Mouse (Mus musculus): ENCODE measurements around the gene Strn. TPM values are rescaled to one million over a fixed set of nuclear protein-coding genes. Genes with fewer than 3 reads are reported as not detected.
"Not testable (repeated sequence)": the region's sequence is repeated elsewhere in the genome, so short reads cannot be mapped to it uniquely, and the experiment has no call there.

The Strn gene
- polyA plus RNA-seq, 1 experiment from 2014 or later, result 2.2 TPM

DNA sequence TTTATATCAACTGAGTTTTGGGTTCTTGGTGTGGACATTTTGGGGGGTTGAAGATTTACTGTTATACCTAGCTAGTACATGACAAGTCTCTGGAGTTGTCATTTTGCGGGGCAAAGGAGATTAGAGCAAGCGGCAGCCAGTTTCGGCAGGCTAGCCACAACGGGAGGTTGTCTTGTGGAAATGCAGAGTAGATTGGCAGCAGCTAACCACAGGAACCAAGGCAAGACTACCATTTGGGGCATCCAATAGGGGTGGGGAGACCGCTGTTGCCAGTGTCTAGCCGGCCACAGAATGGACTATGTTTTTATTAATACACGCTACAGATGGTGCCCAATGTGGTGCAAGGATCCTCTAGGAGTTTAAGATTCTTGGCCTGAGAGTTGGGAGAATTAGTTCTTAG lies 28.6 kb downstream of the Strn start:
- H3K4me2 ChIP-seq, result no peak overlapping the region
- WGBS (ENCODE audit: insufficient replicate concordance), result 37% methylated on average over 7 of the region's 7 CpGs
- H3K27me3 ChIP-seq, result no peaks in the 10 kb centered on the region
- ATAC-seq (ENCODE audit: insufficient read depth), result no peak
- H3K4me1 ChIP-seq (replicated peaks), result no peaks in the 10 kb centered on the region
- no peaks in the 10 kb centered on the region for H3K9me3 ChIP-seq (replicated peaks)
- H3K27ac ChIP-seq (replicated peaks), result no peak overlapping the region
- no peak overlapping the region for H3K9ac ChIP-seq
- H3K36me3 ChIP-seq (replicated peaks), result peaks cover 8% of the 10 kb centered on the region; the same call in 1 of the 2 replicates
- no peak overlapping the region for H3K4me3 ChIP-seq (replicated peaks)

DNA sequence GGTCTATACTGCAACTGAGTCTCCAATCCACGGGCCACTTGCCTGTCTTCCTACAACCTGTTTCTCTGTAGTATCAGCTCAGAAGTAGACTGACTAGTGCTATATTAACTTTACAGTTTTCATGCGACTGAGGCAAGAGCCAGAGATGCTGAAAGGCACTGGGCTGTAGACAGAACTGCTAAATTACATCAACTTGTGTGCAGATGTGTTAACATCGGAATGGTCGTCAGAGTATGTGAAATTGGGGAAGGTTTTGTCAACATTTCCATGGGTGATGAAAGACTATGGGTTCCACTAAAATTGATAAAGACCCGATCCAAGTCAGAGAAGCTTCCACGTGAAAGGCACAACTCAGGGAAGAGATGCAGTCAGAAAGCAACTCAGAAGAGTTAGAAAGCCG lies 34.0 kb downstream of the Strn start:
- 0 out of 2 replicates have a peak, but pooled peaks cover 3% of the 10 kb centered on the region for H3K4me1 ChIP-seq (replicated peaks)
- no peaks in the 10 kb centered on the region for H3K27me3 ChIP-seq
- H3K4me2 ChIP-seq, result no peak overlapping the region
- no peak for ATAC-seq (ENCODE audit: insufficient read depth)
- no peaks in the 10 kb centered on the region for H3K9me3 ChIP-seq (replicated peaks)
- no peak overlapping the region for H3K27ac ChIP-seq (replicated peaks)
- 73% methylated on average over 7 of the region's 7 CpGs for WGBS (ENCODE audit: insufficient replicate concordance)
- H3K9ac ChIP-seq, result no peak overlapping the region
- peaks cover 8% of the 10 kb centered on the region; the same call in 1 of the 2 replicates for H3K36me3 ChIP-seq (replicated peaks)
- no peak overlapping the region for H3K4me3 ChIP-seq (replicated peaks)

DNA sequence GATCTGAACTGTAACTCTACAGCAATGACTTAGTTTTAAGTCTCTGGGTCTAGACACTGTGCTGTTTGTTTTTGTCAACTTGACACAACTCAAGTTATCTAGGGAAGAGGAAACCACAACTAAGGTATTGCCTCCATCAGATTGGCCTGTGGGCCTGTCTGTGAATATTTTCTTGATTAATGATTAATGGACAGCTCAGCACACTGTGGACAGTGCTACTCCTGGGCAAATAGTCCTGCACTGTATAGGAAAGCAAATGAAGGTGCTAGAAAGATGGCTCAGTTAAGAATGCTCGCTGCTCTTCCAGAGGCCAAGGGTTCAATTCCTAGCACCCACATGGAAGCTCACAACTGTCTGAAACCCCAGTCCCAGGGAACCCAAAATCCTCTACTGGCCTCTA lies 38.0 kb downstream of the Strn start:
- H3K27me3 ChIP-seq, result no peaks in the 10 kb centered on the region
- H3K9me3 ChIP-seq (replicated peaks), result no peaks in the 10 kb centered on the region
- peak; percentile 62 for ATAC-seq (ENCODE audit: insufficient read depth)
- H3K9ac ChIP-seq, result no peak overlapping the region
- peaks cover 15% of the 10 kb centered on the region for H3K4me1 ChIP-seq (replicated peaks)
- 48% methylated on average over 1 of the region's 1 CpGs for WGBS (ENCODE audit: insufficient replicate concordance)
- H3K36me3 ChIP-seq (replicated peaks), result 0 out of 2 replicates have a peak, but pooled peaks cover 3% of the 10 kb centered on the region
- no peak overlapping the region for H3K27ac ChIP-seq (replicated peaks)
- no peak overlapping the region for H3K4me2 ChIP-seq
- no peak overlapping the region for H3K4me3 ChIP-seq (replicated peaks)

DNA sequence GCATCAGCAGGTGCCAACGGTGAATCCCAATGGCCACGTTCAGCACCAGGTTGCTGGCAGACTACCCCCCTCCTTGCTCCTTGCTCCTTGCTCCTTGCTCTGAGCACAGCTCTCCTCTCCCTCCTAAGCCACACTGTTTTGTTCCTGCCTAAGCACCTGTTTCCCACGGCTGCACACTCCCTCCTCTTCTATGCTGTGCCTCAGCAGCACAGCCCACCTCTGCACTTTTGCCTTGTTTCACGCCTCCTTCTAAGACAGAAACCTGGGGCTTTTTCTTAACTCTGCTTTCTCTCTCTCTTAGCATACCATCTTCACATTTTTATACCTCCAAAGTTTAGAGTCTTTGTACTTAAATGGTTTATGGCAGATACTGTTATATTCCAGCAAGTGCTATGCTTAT lies 39.5 kb downstream of the Strn start:
- Histone ChIP-seq H3K4me1 (replicated peaks) (peaks cover 15% of the 10 kb centered on the region), H3K4me3 (replicated peaks) (no peak overlapping the region), H3K9me3 (replicated peaks) (no peaks in the 10 kb centered on the region), H3K9ac (no peak overlapping the region), H3K27me3 (no peaks in the 10 kb centered on the region), H3K36me3 (replicated peaks) (no peaks in the 10 kb centered on the region), H3K4me2 (no peak overlapping the region), H3K27ac (replicated peaks) (no peak overlapping the region)
- no peak for ATAC-seq (ENCODE audit: insufficient read depth)
- WGBS (ENCODE audit: insufficient replicate concordance), result 72% methylated on average over 4 of the region's 4 CpGs

DNA sequence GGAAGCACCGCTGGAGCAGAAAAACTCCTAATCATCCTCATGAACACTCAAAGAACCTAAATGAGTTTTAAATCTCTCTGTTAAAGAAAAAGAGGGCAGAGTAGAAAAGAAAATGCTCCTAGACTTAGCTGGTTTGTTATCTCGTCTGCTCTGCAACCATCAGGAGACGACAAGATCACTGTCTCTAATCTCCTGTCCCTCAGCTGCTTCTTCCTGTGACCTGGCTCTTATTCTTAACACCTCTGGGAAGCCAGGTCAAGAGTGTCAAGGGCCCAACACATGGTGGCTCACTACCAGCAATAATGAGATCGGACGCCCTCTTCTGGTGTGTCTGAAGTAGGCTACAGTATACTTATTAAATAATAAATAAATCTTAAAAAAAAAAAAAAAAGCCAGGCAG lies 40.1 kb downstream of the Strn start:
- Histone ChIP-seq H3K27ac (replicated peaks) (no peak overlapping the region), H3K4me3 (replicated peaks) (no peak overlapping the region), H3K9ac (no peak overlapping the region), H3K27me3 (no peaks in the 10 kb centered on the region), H3K4me2 (no peak overlapping the region), H3K9me3 (replicated peaks) (no peaks in the 10 kb centered on the region), H3K36me3 (replicated peaks) (no peaks in the 10 kb centered on the region), H3K4me1 (replicated peaks) (peaks cover 15% of the 10 kb centered on the region)
- 49% methylated on average over 5 of the region's 5 CpGs for WGBS (ENCODE audit: insufficient replicate concordance)
- 0 out of 2 replicates have a peak, but pooled peaks have one; percentile 31 for ATAC-seq (ENCODE audit: insufficient read depth)

DNA sequence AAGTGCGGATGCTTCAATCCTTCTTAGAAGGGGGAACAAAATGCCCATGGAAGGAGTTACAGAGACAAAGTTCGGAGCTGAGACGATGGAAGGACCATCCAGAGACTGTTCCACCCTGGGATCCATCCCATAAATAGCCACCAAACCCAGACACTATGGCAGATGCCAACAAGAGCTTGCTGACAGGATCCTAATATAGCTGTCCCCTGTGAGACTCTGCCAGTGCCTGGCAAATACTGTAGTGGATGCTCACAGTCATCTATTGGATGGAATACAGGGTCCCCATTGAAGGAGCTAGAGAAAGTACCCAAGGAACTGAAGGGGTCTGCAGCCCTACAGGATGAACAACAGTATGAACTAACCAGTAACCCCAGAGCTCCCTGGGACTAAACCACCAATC lies 47.8 kb downstream of the Strn start:
- not testable (repeated sequence) for H3K27ac ChIP-seq (replicated peaks); H3K9me3 ChIP-seq (replicated peaks); ATAC-seq (ENCODE audit: insufficient read depth); H3K4me2 ChIP-seq; H3K4me3 ChIP-seq (replicated peaks); H3K27me3 ChIP-seq; H3K9ac ChIP-seq; H3K4me1 ChIP-seq (replicated peaks)
- H3K36me3 ChIP-seq (replicated peaks), result peaks cover 22% of the 10 kb centered on the region
- WGBS (ENCODE audit: insufficient replicate concordance), result 81% methylated on average over 3 of the region's 3 CpGs

DNA sequence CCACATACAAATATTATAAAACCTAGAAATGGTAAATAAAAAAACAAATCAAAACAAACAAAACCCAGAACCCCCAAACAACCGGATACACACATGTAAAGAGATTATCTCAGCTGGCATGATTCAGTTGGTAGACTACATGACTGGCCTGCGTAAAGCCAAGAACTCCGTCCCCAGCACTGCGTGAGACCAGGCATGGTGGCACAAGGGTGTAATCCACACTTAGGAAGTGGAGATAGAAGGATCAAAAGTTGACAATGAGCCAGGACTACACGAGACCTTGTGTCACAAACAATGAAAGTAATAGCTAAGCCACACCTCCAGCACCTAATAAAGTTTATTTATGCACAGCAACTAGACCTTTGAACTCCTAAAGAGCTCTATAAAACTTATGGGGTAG lies 49.0 kb downstream of the Strn start:
- Histone ChIP-seq H3K27ac (replicated peaks) (no peak overlapping the region), H3K36me3 (replicated peaks) (peaks cover 22% of the 10 kb centered on the region), H3K4me1 (replicated peaks) (no peaks in the 10 kb centered on the region), H3K9ac (no peak overlapping the region), H3K4me2 (no peak overlapping the region), H3K27me3 (no peaks in the 10 kb centered on the region), H3K4me3 (replicated peaks) (no peak overlapping the region), H3K9me3 (replicated peaks) (no peaks in the 10 kb centered on the region)
- no peak for ATAC-seq (ENCODE audit: insufficient read depth)
- WGBS (ENCODE audit: insufficient replicate concordance), result 82% methylated on average over 5 of the region's 5 CpGs

DNA sequence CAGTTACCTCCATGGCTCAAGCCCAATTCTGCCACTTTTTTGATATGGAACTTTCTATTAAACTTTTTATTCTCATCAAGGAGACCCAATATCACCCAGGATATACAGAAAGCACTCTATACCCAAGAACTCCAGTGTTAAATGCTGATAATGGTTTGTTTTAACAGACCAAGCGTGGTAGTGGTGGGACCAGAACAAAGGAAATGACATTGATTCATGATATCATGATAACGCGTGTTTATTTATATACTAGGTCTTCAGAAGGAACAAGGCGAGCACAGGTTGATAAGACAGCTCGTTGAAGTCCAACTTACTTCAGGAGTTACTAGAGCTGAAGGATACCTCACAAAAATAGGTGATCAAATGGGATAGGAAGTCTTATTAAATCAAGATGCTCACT lies 52.0 kb downstream of the Strn start:
- Histone ChIP-seq H3K4me2 (no peak overlapping the region), H3K9ac (no peak overlapping the region), H3K36me3 (replicated peaks) (peaks cover 8% of the 10 kb centered on the region), H3K27ac (replicated peaks) (no peak overlapping the region), H3K4me1 (replicated peaks) (no peaks in the 10 kb centered on the region), H3K4me3 (replicated peaks) (no peak overlapping the region), H3K9me3 (replicated peaks) (no peaks in the 10 kb centered on the region), H3K27me3 (no peaks in the 10 kb centered on the region)
- 17% methylated on average over 5 of the region's 5 CpGs for WGBS (ENCODE audit: insufficient replicate concordance)
- no peak for ATAC-seq (ENCODE audit: insufficient read depth)

DNA sequence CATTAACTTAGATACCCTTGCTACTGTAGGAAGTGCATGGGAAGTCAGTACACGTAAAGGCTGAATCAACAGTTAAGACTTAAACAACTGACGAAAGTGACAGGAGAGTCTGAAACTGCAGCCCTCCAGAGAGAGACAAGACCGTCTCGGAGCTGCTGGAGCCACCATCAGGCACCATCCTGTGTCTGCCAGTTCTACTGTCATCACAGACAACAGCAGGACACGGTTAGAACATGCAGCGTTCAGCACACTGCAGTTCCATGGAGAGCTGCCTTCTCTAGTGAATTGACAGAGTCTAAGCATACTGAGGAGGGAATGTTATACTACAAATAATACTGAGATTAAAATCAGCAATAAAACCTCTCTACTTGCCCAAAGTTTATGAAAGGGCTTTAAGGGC lies 54.6 kb downstream of the Strn start:
- H3K4me3 ChIP-seq (replicated peaks), result no peak overlapping the region
- H3K27me3 ChIP-seq, result no peaks in the 10 kb centered on the region
- H3K9ac ChIP-seq, result no peak overlapping the region
- H3K9me3 ChIP-seq (replicated peaks), result no peaks in the 10 kb centered on the region
- H3K36me3 ChIP-seq (replicated peaks), result peaks cover 8% of the 10 kb centered on the region; the same call in 1 of the 2 replicates
- no peaks in the 10 kb centered on the region for H3K4me1 ChIP-seq (replicated peaks)
- H3K27ac ChIP-seq (replicated peaks), result no peak overlapping the region
- 65% methylated on average over 6 of the region's 6 CpGs for WGBS (ENCODE audit: insufficient replicate concordance)
- no peak for ATAC-seq (ENCODE audit: insufficient read depth)
- no peak overlapping the region for H3K4me2 ChIP-seq

DNA sequence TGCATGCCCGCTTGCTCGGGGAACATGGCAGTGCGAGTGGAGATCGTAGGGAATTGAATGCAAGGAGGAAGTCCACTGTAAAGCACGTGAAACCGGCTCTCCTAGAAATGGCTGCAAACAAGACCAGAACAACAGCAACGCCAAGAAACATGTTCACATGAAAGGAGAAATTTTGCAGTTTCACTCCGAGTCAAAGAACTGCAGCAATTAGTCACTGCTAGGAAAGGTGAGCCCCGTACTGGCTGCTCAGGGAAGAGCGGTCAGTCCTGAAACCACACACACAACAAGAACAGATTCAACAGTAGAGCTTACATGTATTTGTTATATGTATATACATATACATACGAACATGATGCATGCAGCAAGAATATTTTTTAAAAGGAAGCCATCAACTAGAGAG lies 57.5 kb downstream of the Strn start:
- Histone ChIP-seq H3K27me3 (no peaks in the 10 kb centered on the region), H3K27ac (replicated peaks) (no peak overlapping the region), H3K4me2 (no peak overlapping the region), H3K36me3 (replicated peaks) (peaks cover 12% of the 10 kb centered on the region), H3K4me3 (replicated peaks) (no peak overlapping the region), H3K9ac (no peak overlapping the region), H3K4me1 (replicated peaks) (no peaks in the 10 kb centered on the region), H3K9me3 (replicated peaks) (no peaks in the 10 kb centered on the region)
- no peak for ATAC-seq (ENCODE audit: insufficient read depth)
- WGBS (ENCODE audit: insufficient replicate concordance), result 76% methylated on average over 11 of the region's 11 CpGs

DNA sequence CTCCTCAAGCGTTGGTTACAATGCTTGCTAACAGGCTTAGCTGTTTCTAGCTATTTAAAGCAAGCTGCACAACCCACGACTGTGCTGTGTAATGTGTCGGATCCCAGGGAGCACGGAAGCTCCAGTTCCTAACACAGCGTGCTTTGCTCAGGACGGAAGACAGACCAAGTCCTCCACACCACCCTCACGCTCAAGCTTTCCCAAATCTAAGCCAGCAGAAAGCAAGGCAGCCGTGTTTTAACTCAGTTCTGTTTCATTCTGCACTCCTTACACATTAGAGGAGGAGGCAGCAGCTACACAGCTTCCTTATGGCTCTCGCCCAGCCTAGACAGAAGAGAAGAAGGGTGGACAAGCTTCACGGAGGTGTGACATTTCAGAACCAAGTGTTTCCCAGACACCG lies 60.2 kb downstream of the Strn start:
- H3K4me3 ChIP-seq (replicated peaks), result no peak overlapping the region
- H3K4me1 ChIP-seq (replicated peaks), result no peaks in the 10 kb centered on the region
- no peak overlapping the region for H3K4me2 ChIP-seq
- H3K27ac ChIP-seq (replicated peaks), result no peak overlapping the region
- peaks cover 22% of the 10 kb centered on the region for H3K36me3 ChIP-seq (replicated peaks)
- H3K27me3 ChIP-seq, result no peaks in the 10 kb centered on the region
- no peak overlapping the region for H3K9ac ChIP-seq
- 75% methylated on average over 11 of the region's 11 CpGs for WGBS (ENCODE audit: insufficient replicate concordance)
- no peaks in the 10 kb centered on the region for H3K9me3 ChIP-seq (replicated peaks)
- no peak for ATAC-seq (ENCODE audit: insufficient read depth)

DNA sequence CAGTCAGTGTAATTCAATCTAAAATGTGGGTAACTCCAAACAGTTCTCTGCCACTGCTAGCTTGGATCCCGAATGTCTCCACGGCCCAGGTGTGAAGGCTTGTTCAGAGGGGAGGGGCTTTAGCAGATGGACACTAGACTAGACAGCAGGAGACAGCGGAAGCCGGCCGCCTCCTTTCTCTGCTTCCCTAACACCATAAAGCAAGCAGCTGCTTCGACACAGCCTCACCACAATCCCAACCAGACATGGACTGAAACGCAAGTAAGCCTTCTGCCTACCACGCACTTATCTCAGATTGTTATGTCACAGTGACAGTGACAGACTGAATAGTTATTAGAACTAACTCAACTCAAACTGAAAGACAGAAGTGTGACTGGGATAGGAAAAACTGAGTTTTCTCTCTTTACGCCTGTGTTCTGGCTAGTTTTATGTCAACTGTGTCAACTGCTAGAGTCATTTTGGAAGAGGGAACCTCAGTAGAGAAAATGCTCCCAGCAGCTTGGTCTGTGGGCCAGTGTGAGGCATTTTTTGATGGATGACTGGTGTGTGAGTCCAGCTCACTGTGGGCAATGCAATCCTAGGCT lies 71.9 kb downstream of the Strn start:
- Histone ChIP-seq H3K9ac (no peak overlapping the region), H3K4me3 (replicated peaks) (no peak overlapping the region), H3K27ac (replicated peaks) (no peak overlapping the region), H3K27me3 (no peaks in the 10 kb centered on the region), H3K4me2 (no peak overlapping the region), H3K9me3 (replicated peaks) (no peaks in the 10 kb centered on the region), H3K36me3 (replicated peaks) (peaks cover 66% of the 10 kb centered on the region), H3K4me1 (replicated peaks) (no peaks in the 10 kb centered on the region)
- ATAC-seq (ENCODE audit: insufficient read depth), result no peak
- 80% methylated on average over 9 of the region's 9 CpGs for WGBS (ENCODE audit: insufficient replicate concordance)

Measured in liver, embryonic 15.5 days (tissue).